Mouse (Mus musculus): ENCODE measurements around the gene Rrp7a. TPM values are rescaled to one million over a fixed set of nuclear protein-coding genes. Genes with fewer than 3 reads are reported as not detected.

Rrp7a gene
- polyA plus RNA-seq, 1 experiment: 126 TPM

DNA sequence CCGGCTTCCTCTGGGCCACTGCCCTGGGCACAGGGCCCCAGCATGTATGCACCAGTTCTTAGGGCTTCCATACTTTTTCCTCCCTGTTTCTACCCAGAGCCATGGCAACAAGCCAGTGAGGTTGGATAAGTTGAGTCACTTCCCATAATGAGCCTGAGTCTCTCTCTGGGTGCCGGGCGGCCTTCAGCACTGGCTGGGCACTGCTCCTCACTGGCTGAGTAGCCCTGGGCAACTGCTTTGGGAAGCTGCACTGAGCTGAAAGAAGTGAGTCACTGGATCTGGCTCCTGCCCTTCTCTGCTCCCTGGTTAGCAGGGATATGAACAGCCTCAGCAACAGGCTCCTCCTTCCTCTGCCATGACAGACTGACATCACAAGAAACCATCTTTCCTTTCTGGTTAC is 44.0 kb upstream of the Rrp7a start:
- H3K4me3 ChIP-seq (ENCODE audit: insufficient read depth, low read length): no peak overlapping the region
- no peak overlapping the region for H3K27ac ChIP-seq (ENCODE audit: insufficient read depth, low read length)
- TF ChIP-seq CTCF (IDR thresholded peaks at IDR 0.05; ENCODE audit: extremely low read depth, insufficient read depth, low read length) (no peak), POLR2A (IDR thresholded peaks at IDR 0.05; ENCODE audit: extremely low read depth, insufficient read depth, low read length) (no peak)
- H3K4me1 ChIP-seq (ENCODE audit: control insufficient read depth, insufficient read depth, low read length): peaks cover 2% of the 10 kb centered on the region; the same call in 1 of the 2 replicates

DNA sequence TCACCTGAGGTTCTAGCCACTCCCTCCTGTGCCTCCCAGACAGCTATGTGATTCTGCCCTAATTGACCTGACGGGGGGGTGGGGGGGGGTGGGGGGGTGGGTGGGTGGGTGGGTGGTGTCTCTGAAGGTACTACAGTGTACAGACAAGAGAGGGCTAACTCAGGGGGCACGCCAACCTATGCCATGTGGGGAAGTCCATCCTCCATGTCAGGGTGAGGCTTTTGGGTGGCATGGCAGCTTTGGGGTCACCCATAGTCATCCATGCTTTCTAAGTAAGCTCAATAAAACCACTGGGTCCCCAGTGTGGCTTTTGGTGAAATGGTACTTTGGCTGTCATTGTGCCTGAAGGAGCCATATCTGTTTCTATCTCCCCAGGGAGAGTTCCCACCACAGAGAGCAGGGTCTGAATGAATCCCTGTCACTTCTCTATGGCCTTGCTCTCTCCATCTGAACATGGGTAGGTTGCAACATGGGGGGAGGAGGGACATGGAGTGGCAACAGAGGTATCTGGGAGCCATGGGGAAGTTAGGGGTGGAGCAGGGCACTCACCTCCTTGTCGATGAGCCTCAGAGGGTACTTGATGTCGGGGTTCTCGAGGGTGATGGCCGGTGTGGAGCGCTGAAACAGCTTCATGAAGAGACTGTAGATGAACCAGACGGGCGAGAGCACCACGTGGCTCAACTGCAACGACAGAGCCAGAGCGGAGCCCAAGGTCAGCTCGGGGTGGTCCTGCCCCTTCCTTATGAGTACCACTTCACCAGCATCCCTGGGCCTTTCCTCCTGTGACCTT is 43.1 kb upstream of the Rrp7a start:
- no peak overlapping the region for H3K27ac ChIP-seq (ENCODE audit: insufficient read depth, low read length)
- TF ChIP-seq CTCF (IDR thresholded peaks at IDR 0.05; ENCODE audit: extremely low read depth, insufficient read depth, low read length) (no peak), POLR2A (IDR thresholded peaks at IDR 0.05; ENCODE audit: extremely low read depth, insufficient read depth, low read length) (no peak)
- H3K4me1 ChIP-seq (ENCODE audit: control insufficient read depth, insufficient read depth, low read length): peaks cover 2% of the 10 kb centered on the region; the same call in 1 of the 2 replicates
- H3K4me3 ChIP-seq (ENCODE audit: insufficient read depth, low read length): no peak overlapping the region

DNA sequence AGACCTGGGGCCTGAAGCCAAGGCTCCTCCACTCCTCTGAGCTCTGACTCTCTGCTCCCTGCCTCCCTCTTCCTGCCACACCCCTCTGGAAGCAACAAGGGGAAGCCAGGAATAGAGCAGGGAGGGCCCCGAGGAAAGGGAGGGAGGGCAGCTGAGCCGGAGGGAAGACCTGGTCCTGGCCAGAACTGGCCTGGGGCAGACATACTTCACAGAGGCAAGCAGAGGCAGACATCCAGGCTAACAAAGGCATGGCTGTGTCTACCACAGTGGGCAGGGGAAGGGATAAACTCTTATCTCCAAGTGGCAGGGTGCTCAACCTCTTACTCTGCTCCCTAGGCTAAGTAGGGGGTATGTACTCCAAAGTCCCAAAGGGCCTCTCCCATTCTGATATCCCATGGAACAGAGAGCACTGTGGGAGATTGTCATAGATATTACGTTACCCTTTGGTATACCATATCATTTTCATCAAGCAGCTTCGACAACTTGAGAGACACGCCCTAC is 42.4 kb upstream of the Rrp7a start:
- no peak for TF ChIP-seq POLR2A (IDR thresholded peaks at IDR 0.05; ENCODE audit: extremely low read depth, insufficient read depth, low read length)
- H3K27ac ChIP-seq (ENCODE audit: insufficient read depth, low read length): no peak overlapping the region
- peaks cover 2% of the 10 kb centered on the region; the same call in 1 of the 2 replicates for H3K4me1 ChIP-seq (ENCODE audit: control insufficient read depth, insufficient read depth, low read length)

DNA sequence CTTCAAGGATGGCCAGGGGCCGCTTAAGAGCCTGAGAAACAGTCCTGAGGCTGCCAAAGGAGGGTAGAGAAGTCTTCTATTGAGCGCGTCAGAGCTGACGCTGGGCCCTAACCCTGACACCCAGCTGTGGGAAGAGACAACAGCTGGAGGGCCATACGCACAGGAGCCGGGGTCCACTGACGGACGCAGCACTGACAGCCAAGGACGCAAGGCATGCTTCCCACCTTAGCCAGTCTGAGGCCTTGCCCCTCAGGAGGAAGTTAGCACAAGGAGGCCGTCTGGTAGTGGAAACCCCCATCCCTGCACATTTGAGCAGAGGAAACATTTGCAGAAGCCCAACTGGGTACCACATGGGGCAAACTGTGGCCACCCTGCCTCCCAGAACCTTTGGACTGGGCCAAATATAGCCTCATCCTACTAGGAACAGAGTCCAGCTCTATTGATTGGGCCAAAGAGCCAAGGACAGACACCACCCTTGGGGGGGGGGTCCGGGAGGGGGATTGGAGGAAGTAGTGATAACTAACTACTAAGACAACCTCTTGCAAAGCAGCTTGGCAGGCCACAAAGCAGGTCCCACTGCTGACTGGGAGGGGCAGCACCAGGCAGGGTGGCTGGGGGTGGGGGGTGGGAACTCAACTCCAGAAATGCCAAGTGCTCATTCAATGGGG is 40.4 kb upstream of the Rrp7a start:
- Histone ChIP-seq H3K4me3 (ENCODE audit: insufficient read depth, low read length) (no peak overlapping the region), H3K4me1 (ENCODE audit: control insufficient read depth, insufficient read depth, low read length) (peaks cover 2% of the 10 kb centered on the region; the same call in 1 of the 2 replicates), H3K27ac (ENCODE audit: insufficient read depth, low read length) (no peak overlapping the region)
- TF ChIP-seq POLR2A (IDR thresholded peaks at IDR 0.05; ENCODE audit: extremely low read depth, insufficient read depth, low read length) (no peak), CTCF (IDR thresholded peaks at IDR 0.05; ENCODE audit: extremely low read depth, insufficient read depth, low read length) (no peak)

More for the DNA sequence above, 42.4 kb upstream of the Rrp7a start:
- no peak overlapping the region for H3K4me3 ChIP-seq (ENCODE audit: insufficient read depth, low read length)

DNA sequence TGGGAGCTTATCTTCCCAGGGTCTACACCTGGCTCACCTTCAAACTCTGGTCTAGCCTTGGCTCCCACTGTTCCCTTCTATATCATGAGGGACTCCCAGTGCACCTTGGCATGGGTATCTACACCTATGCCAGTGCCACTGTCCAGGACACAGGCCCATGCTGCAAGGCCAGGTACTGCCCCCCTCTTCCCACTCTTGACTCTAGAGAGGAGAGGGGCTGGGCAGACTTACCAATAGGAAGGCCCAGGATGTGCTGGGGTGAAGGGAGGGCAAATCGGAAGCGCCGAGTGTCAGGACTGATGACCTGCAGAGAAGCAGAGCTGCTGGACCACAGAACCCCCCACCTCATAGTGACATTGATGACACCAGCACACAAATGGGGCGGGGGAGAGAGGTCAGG is 39.4 kb upstream of the Rrp7a start:
- Histone ChIP-seq H3K27ac (ENCODE audit: insufficient read depth, low read length) (no peak overlapping the region), H3K4me1 (ENCODE audit: control insufficient read depth, insufficient read depth, low read length) (peaks cover 2% of the 10 kb centered on the region; the same call in 1 of the 2 replicates), H3K4me3 (ENCODE audit: insufficient read depth, low read length) (no peak overlapping the region)
- TF ChIP-seq POLR2A (IDR thresholded peaks at IDR 0.05; ENCODE audit: extremely low read depth, insufficient read depth, low read length) (no peak), CTCF (IDR thresholded peaks at IDR 0.05; ENCODE audit: extremely low read depth, insufficient read depth, low read length) (no peak)

DNA sequence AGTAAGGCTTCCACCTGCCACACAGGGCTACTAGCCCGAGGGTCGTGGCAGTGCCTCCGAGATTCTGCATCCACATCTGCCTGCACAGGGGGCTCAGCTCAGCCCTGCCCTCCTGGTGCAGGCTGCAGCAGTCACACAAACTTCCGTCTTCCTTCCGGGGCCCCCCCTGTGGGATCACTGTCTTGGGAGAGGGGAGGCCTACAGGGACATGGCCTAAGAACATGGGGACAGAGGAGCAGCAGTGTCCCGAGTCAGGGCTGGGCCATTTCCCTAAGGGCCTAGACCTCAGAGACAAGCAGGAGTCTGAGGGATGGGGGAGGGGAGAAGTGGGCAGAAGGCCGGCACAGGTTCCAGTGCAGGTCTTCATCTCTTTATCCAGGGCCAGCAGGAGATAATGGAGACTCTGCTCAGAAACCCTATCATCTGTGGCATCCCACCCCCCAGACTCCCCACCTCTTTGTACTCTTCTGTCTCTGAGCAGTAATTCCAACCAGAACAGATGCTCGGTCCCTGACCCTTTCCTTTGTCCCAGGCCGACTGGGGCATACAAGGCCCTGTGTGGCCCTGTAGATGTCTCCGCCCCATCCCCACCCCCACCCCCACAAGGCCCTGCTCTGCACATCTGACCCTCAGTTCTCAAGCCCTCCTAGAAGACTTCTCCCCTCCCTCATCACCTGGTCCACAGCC is 38.6 kb upstream of the Rrp7a start:
- H3K4me1 ChIP-seq (ENCODE audit: control insufficient read depth, insufficient read depth, low read length): no peaks in the 10 kb centered on the region
- TF ChIP-seq POLR2A (IDR thresholded peaks at IDR 0.05; ENCODE audit: extremely low read depth, insufficient read depth, low read length): no peak
- TF ChIP-seq CTCF (IDR thresholded peaks at IDR 0.05; ENCODE audit: extremely low read depth, insufficient read depth, low read length): no peak
- no peak overlapping the region for H3K27ac ChIP-seq (ENCODE audit: insufficient read depth, low read length)
- H3K4me3 ChIP-seq (ENCODE audit: insufficient read depth, low read length): no peak overlapping the region

DNA sequence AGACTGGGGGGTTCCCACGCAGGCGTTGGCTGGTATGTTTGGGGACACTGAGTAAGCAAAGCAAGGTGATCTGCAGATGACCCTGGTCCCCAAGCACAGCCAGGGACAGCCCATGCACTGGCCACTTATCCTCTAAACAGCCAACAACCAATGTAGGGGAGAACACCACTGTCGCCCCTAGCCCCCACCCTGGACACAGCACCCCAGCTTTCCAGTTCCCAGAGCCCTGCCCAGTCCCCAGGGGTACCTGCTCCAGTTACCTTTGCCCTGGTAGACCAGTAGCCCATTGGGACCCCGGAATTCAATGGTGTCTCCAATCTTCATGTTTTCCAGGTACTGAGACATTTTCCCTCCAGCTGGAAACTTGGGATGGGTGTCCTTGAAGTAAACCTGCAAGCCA is 38.0 kb upstream of the Rrp7a start:
- TF ChIP-seq CTCF (IDR thresholded peaks at IDR 0.05; ENCODE audit: extremely low read depth, insufficient read depth, low read length) (no peak), POLR2A (IDR thresholded peaks at IDR 0.05; ENCODE audit: extremely low read depth, insufficient read depth, low read length) (no peak)
- Histone ChIP-seq H3K27ac (ENCODE audit: insufficient read depth, low read length) (no peak overlapping the region), H3K4me1 (ENCODE audit: control insufficient read depth, insufficient read depth, low read length) (no peaks in the 10 kb centered on the region), H3K4me3 (ENCODE audit: insufficient read depth, low read length) (no peak overlapping the region)

DNA sequence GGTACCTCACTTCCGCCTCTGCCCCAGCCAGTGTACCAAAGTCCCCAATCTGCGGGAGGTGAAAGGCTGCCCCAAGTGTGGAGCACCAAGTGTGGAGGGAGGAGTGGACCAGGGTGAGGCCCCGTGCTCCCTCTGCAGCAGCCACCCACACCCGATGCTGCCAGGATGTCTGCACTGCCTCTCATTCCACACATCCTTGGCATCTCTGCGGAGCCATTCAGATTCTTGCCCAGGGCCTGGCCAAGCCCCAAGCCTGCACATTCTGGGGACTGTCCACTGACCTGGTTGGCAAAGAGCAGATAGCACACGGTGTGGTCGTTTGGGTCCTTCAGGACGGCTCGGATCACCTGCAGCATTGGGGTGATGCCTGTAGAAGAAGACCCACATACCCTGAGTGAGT is 37.2 kb upstream of the Rrp7a start:
- H3K4me1 ChIP-seq (ENCODE audit: control insufficient read depth, insufficient read depth, low read length): no peaks in the 10 kb centered on the region
- no peak overlapping the region for H3K4me3 ChIP-seq (ENCODE audit: insufficient read depth, low read length)
- no peak for TF ChIP-seq CTCF (IDR thresholded peaks at IDR 0.05; ENCODE audit: extremely low read depth, insufficient read depth, low read length)
- no peak for TF ChIP-seq POLR2A (IDR thresholded peaks at IDR 0.05; ENCODE audit: extremely low read depth, insufficient read depth, low read length)
- no peak overlapping the region for H3K27ac ChIP-seq (ENCODE audit: insufficient read depth, low read length)

DNA sequence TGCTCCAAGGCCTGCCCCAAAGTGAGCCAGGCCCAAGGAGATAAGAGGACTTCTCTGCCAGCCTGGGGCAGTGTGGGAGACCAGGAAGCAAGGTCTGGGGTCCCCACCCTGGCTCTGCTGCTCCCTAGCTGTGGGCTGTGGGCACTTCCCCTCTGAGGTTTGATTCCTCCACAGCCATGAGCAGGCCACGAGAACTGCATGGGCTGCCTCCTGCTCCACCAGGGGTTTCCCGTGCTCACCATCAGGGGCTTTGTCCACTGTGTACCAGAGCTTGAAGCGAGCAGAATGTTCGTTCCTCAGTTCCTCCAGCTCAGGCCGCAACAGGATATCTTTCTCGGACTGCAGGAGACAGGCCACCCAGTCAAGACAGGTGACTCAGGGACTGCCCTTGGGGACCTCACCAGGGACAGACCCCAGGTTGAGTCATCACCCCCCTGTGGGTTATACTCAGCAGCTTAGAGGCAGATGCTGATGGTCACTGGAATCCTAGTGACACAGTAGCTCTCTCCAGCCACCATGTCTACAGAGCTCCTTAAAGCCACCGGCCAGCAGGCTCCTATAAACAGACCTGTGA is 36.1 kb upstream of the Rrp7a start:
- no peaks in the 10 kb centered on the region for H3K4me1 ChIP-seq (ENCODE audit: control insufficient read depth, insufficient read depth, low read length)
- no peak overlapping the region for H3K4me3 ChIP-seq (ENCODE audit: insufficient read depth, low read length)
- TF ChIP-seq CTCF (IDR thresholded peaks at IDR 0.05; ENCODE audit: extremely low read depth, insufficient read depth, low read length): no peak
- H3K27ac ChIP-seq (ENCODE audit: insufficient read depth, low read length): no peak overlapping the region

Data from cortical plate, adult 2 months (tissue).